Mouse (Mus musculus): Measurements from ENCODE around the gene Olfr556.

GRCm38 (mm10) chr7:102686944-102687501, 22.3 kb downstream of the Olfr556 start, which contains the start of gene Trim68:
- TF ChIP-seq CTCF (IDR thresholded peaks at IDR 0.05; ENCODE audit: extremely low read depth, insufficient read depth, insufficient read length, insufficient replicate concordance) (no peak), POLR2A (IDR thresholded peaks at IDR 0.05; ENCODE audit: low read depth, low read length) (peak; percentile 4; the same call in 1 of the 2 replicates)
